Mouse (Mus musculus) midbrain, embryonic 11.5 days (tissue): ENCODE measurements around the gene Aqp12. TPM values are rescaled to one million over a fixed set of nuclear protein-coding genes. Genes with fewer than 3 reads are reported as not detected.
A peak's percentile ranks its signal among the peaks of the same experiment; 100 is the strongest.
"Not testable (repeated sequence)": the region's sequence is repeated elsewhere in the genome, so short reads cannot be mapped to it uniquely, and the experiment has no call there.

ENCODE experiments used
- ATAC-seq: fragments of 200-750 bp; cut with Nextera tagmentation; 2 replicates; pipeline ENCODE4 v1.8.0; 2017; ENCODE audit warnings: moderate TSS enrichment, moderate library complexity; ENCODE audit not compliant: low FRiP score
- DNase-seq: peaks from one replicate; pipeline ENCODE4 v3.0.0; 2015; ENCODE audit warnings: low spot score; ENCODE audit errors: missing footprints
- H3K27ac ChIP-seq: fragments of 300-500 bp; sonication (generic); 2 replicates; pipeline ENCODE4 v1.5.1; 2014; ENCODE audit warnings: low read depth, low read length
- H3K27me3 ChIP-seq: fragments of 300-500 bp; sonication (generic); 2 replicates; pipeline ENCODE4 v1.6.1; 2014; ENCODE audit warnings: mild to moderate bottlenecking, low read length, moderate library complexity, mixed read lengths; ENCODE audit not compliant: control insufficient read depth, insufficient read depth
- H3K36me3 ChIP-seq: fragments of 300-500 bp; sonication (generic); 2 replicates; pipeline ENCODE4 v1.6.1; 2014; ENCODE audit warnings: mild to moderate bottlenecking, low read length, moderate library complexity, mixed read lengths; ENCODE audit not compliant: control insufficient read depth, insufficient read depth
- H3K4me1 ChIP-seq: fragments of 300-500 bp; sonication (generic); 2 replicates; pipeline ENCODE4 v1.6.1; 2014; ENCODE audit warnings: low read length; ENCODE audit not compliant: control insufficient read depth, insufficient read depth
- H3K4me2 ChIP-seq: fragments of 300-500 bp; sonication (generic); 2 replicates; pipeline ENCODE4 v1.6.1; 2014; ENCODE audit warnings: mild to moderate bottlenecking, moderate library complexity
- H3K4me3 ChIP-seq: fragments of 300-500 bp; sonication (generic); 2 replicates; pipeline ENCODE4 v1.5.1; 2014; ENCODE audit warnings: low read depth, low read length
- H3K9ac ChIP-seq: fragments of 300-500 bp; sonication (generic); 2 replicates; pipeline ENCODE4 v1.6.1; 2014; ENCODE audit warnings: low read length
- H3K9me3 ChIP-seq: fragments of 300-500 bp; sonication (generic); 2 replicates; pipeline ENCODE4 v1.6.1; 2016; ENCODE audit warnings: low read length; ENCODE audit not compliant: control insufficient read depth
- WGBS: fragments of 180-500 bp; shearing (Covaris S2); extraction: QIAGEN DNeasy Blood & Tissue Kit; methylation state at CpG from one replicate; pipeline ENCODE4 v1.1.7; 2014; 5-methylcytosine and 5-hydroxymethylcytosine counted together
- polyA plus RNA-seq: library from polyadenylated mRNA; unstranded; fragments of >200 nt; fragmentation: Nextera tagmentation; extraction: Ambion mirVana; gene quantifications from 2 replicates; pipeline ENCODE4 v1.2.1, GENCODE M21; 2014

Gene Aqp12
- not detected in 2 replicates for polyA plus RNA-seq

DNA sequence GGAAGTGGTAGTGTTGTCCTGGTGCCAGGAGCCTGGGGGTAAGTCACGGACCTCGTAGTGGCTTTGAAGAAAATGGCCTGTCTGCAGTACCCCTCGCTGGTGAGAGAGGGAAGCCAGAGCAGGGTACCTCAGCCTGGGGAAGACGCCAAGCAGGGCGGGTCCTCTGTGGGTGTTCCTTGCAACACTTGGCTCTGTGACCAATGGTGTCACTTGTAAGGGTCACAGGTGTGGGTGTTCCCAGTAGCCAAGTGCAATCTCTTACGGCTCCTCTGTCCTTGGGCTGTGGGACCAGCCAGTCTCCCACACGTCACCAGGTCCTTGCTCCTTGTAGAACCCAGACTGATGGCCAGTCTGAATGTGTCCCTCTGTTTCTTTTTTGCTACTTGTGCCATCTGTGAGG is at the start of gene Aqp12:
Gene Aqp12 (plus strand): TSS at position 274 of the 400 bp plus-strand sequence.
- ATAC-seq (no peak), DNase-seq (no peak)
- H3K4me3 ChIP-seq: no peak within 1 kb of the TSS
- H3K9ac ChIP-seq: no peak within 1 kb of the TSS
- H3K27me3 ChIP-seq: no peaks in the 10 kb centered on the region
- H3K9me3 ChIP-seq: no peaks in the 10 kb centered on the region
- H3K4me1 ChIP-seq: no peaks in the 10 kb centered on the region
- no peaks in the 10 kb centered on the region for H3K36me3 ChIP-seq
- H3K4me2 ChIP-seq: no peak within 1 kb of the TSS
- WGBS: 74% methylated on average over 7 of the region's 7 CpGs
- no peak within 1 kb of the TSS for H3K27ac ChIP-seq

DNA sequence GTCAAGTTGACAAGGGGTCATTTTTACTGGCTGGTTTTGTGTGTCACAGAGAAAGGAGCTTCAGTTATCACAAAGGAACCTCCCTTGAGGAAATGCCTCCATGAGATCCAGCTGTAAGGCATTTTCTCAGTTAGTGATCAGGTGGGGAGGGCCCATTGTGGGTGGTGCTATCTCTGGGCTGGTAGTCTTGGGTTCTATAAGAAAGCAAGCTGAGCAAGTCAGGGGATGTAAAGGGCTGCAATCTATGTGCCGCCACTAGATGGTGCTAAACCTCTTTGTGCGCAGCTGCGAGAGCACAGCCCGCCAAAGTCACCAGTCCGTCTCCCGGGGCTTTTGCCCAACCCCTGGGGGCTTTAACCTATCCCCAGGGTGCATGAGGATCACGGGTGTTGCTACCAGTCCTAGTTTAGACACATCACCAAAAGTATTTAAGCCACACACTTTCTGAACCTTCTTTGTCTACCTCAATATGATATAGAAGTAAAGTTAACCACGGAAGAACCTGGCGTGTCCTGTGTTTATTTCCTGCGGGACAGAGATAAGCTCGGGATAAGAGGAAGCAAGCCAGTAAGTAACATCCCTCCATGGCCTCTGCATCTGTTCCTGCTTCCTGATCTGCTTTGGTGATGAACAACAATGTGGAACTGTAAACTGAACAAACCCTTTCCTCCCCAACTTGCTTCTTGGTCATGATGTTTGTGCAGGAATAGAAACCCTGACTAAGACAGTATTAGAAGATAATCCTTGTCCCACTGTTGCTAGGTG is 49.4 kb upstream of the Aqp12 start:
- WGBS: 9% methylated on average over 11 of the region's 11 CpGs
- DNase-seq (peak; percentile 84), ATAC-seq (peak; percentile 38; the same call in 1 of the 2 replicates)
- not testable (repeated sequence) for H3K27ac ChIP-seq, H3K4me1 ChIP-seq, H3K36me3 ChIP-seq, H3K9ac ChIP-seq, H3K9me3 ChIP-seq, H3K4me3 ChIP-seq, H3K27me3 ChIP-seq
- H3K4me2 ChIP-seq: peak overlapping the region; percentile 24; the same call in 1 of the 2 replicates

DNA sequence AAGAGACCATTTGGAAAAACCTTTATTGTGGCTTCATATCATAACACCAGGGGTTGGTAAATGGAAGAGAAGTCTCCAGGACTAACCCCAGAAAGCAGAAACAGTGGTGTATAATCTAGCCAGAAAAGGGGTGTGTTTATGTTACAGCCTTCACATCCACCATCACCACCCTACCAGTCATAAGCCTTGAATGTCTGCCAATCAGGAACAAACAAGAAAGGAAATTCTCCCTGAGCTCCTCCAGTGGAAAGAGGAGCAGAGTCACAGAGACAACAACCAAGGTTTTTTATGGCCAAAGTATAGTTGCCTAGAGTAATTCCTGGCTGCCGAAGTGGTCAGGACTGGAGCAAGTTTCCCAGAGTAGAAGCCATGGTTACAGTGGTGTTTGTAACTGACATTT is 47.1 kb upstream of the Aqp12 start:
- Histone ChIP-seq H3K27ac (no peak overlapping the region), H3K9ac (no peak overlapping the region), H3K9me3 (no peaks in the 10 kb centered on the region), H3K27me3 (no peaks in the 10 kb centered on the region), H3K4me1 (no peaks in the 10 kb centered on the region), H3K4me2 (no peak overlapping the region), H3K4me3 (no peak overlapping the region), H3K36me3 (no peaks in the 10 kb centered on the region)
- ATAC-seq: no peak
- DNase-seq: no peak
- 92% methylated on average over 1 of the region's 1 CpGs for WGBS

DNA sequence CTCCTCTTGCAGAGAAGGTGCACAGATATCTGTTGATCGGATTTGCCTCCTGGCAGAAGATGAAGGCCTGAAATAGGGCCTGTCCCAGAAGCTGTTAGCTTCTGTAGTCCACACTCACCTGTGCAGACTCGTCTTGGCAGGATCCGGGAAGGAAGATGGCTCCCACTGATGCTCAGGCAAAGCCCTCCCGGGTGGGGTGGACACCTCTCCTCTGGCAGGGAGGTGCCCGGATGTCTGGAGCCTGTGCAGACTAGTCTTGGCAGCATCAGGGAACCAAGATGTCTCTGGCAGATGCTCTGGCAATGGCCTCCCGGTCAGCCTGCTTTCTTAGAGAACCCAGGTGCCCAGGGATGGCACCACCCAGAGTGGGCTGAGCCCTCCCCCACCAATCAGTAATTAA is 35.3 kb upstream of the Aqp12 start:
- H3K4me3 ChIP-seq, H3K9me3 ChIP-seq, H3K27me3 ChIP-seq, H3K4me2 ChIP-seq, ATAC-seq, H3K9ac ChIP-seq, H3K4me1 ChIP-seq, H3K27ac ChIP-seq, DNase-seq, H3K36me3 ChIP-seq: not testable (repeated sequence)
- WGBS: 90% methylated on average over 6 of the region's 6 CpGs

DNA sequence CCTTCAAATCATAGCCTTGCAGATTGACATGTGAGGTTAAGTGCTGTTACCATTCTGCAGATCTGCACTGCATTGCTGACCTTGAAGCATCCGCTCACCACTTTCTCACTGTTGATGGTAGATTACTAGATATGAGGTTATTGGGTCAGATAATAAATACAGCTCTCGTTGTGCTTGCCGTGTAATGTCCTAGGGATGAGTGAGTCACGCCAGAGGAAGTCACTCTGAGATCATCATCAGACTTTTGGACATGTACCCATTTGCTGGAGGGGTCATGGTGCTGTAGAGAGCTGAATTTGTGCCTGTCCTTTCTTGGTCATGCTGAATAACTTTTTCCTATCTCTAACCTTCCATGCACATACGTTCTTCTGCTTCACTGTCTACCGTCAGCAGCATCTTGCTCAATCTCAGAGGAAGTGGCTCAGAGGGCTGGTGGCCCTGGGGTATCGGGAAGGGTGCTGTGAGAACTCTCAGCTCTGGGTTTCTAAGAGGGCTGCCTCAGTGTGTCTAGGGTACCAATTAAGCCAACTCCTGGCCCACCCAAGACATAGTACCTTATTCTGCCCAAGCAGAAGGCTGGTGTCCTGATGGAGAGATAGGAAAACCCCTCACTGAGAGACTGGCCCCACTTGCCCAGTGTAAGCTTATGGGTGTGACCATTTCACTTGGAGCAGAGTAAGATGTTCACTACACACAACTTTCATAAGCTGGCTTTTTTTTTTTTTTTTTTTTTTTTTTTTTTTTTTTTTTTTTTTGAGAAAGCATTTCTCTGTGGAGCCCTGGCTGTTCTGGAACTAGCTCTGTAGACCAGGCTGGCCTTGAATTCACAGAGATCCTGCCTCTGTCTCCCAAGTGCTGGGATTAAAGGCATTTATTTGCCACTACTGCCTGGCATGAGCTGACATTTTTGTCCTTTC is 34.0 kb upstream of the Aqp12 start:
- Histone ChIP-seq H3K36me3 (no peaks in the 10 kb centered on the region), H3K4me1 (no peaks in the 10 kb centered on the region), H3K4me3 (no peak overlapping the region), H3K27me3 (no peaks in the 10 kb centered on the region), H3K4me2 (no peak overlapping the region), H3K9ac (no peak overlapping the region), H3K9me3 (no peaks in the 10 kb centered on the region), H3K27ac (no peak overlapping the region)
- DNase-seq (peak; percentile 66), ATAC-seq (no peak)
- WGBS: 90% methylated on average over 7 of the region's 7 CpGs

DNA sequence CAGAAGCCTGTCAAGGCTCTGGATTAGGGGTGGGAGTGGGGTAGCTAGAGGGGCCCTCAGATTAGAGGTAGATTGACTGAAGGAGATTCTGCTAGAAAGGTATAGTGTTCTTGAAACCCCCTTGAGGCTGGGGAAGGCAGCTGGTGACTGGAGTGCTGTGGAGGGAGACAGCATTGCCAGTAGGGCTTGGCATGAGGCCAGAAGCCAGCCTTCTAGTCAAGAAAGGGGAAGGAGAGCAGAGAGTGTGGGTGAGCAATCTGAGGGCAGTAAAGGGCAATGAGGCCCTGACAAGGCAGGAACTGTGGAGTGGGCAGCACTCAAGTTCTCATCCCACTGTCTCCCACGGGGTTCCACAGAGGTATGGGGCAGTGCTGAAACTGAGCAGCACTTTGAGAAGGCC is 33.3 kb upstream of the Aqp12 start:
- DNase-seq: peak; percentile 51
- H3K27ac ChIP-seq: no peak overlapping the region
- 76% methylated on average over 1 of the region's 1 CpGs for WGBS
- no peaks in the 10 kb centered on the region for H3K36me3 ChIP-seq
- no peaks in the 10 kb centered on the region for H3K4me1 ChIP-seq
- H3K4me3 ChIP-seq: no peak overlapping the region
- H3K27me3 ChIP-seq: no peaks in the 10 kb centered on the region
- no peak overlapping the region for H3K9ac ChIP-seq
- H3K9me3 ChIP-seq: no peaks in the 10 kb centered on the region
- H3K4me2 ChIP-seq: no peak overlapping the region
- no peak for ATAC-seq

DNA sequence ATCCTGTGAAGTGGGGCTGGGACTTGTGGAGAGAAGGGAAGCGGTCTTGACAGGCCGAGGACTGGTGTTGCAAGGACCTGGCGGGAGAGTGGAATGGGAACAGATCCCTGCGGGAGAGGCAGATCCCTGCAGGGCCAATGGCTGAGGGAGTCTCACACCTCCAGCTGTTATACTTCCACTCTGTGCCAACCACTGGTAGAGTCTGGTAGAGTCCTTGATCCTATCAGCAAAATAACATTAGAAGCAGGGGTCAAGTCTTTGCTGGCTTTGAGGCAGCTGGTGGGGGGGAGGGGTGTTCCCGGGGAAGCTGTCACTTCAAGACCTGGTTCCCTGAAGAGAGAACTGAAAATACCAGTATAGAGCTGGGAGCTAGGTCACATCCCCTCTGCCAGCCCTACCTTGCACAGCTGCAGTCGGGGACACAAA is 30.0 kb upstream of the Aqp12 start:
- H3K27ac ChIP-seq: no peak overlapping the region
- no peak overlapping the region for H3K4me2 ChIP-seq
- ATAC-seq: no peak
- no peaks in the 10 kb centered on the region for H3K36me3 ChIP-seq
- 60% methylated on average over 6 of the region's 6 CpGs for WGBS
- H3K27me3 ChIP-seq: no peaks in the 10 kb centered on the region
- no peaks in the 10 kb centered on the region for H3K4me1 ChIP-seq
- no peak for DNase-seq
- no peak overlapping the region for H3K9ac ChIP-seq
- no peak overlapping the region for H3K4me3 ChIP-seq
- H3K9me3 ChIP-seq: no peaks in the 10 kb centered on the region

DNA sequence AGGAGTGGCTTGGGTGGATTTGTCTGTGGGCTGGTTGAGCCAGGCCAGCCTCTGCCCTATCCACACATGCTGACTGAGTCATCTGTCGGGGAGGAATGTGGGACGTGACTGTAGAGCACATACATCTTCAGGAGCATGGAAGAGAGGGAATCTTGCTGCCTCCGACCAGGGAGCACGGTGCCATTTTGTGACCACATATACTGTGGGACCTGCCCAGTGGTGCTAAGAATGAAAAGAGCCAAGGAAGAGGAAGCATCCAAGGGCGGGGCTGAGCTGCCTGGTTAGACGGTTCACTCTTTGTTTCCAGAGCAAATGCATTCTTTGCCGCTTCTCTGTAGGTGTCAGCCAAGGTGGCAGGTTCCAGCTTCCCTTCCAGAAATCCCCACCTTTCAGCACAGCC is 27.5 kb upstream of the Aqp12 start:
- Histone ChIP-seq H3K27me3 (no peaks in the 10 kb centered on the region), H3K9ac (no peak overlapping the region), H3K9me3 (no peaks in the 10 kb centered on the region), H3K4me1 (no peaks in the 10 kb centered on the region), H3K4me2 (no peak overlapping the region), H3K36me3 (no peaks in the 10 kb centered on the region), H3K27ac (no peak overlapping the region), H3K4me3 (no peak overlapping the region)
- DNase-seq: no peak
- ATAC-seq: no peak
- 55% methylated on average over 7 of the region's 7 CpGs for WGBS

DNA sequence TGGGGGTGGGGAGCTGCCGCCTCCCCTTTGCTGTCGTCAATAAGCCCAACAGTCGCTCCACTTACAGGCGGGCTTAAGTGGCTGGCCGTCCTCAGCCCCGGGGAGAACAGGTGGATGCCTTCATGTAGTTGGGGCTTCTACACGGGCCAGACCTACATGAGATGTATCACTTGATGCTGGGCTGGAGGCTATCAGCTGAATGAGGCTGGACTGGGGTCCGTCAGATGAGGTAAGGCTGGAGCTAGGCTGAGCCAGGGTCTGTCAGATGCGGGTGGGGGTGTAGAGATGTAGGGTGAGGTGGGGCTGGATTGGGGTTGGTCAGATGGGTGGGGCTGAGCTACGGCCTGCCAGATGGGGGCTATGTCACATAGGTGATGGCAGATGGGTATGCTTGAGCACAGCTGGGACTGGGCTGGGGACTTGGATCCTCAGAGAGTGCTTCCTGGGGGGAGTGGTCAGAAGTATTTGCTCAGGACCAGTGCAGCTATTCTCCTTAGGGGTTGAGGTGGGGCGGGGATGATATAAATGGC is 27.0 kb upstream of the Aqp12 start:
- ATAC-seq (peak; percentile 27; the same call in 1 of the 2 replicates), DNase-seq (no peak)
- WGBS: 42% methylated on average over 11 of the region's 11 CpGs

More for the DNA sequence above, 27.0 kb upstream of the Aqp12 start:
- H3K27me3 ChIP-seq: no peaks in the 10 kb centered on the region
- H3K4me3 ChIP-seq: no peak overlapping the region
- H3K27ac ChIP-seq: no peak overlapping the region
- H3K36me3 ChIP-seq: no peaks in the 10 kb centered on the region
- H3K9ac ChIP-seq: no peak overlapping the region
- no peaks in the 10 kb centered on the region for H3K9me3 ChIP-seq
- H3K4me1 ChIP-seq: no peaks in the 10 kb centered on the region
- no peak overlapping the region for H3K4me2 ChIP-seq
